Mouse (Mus musculus): ENCODE data around the gene Thbs3. TPM values are rescaled to one million over a fixed set of nuclear protein-coding genes. Genes with fewer than 3 reads are reported as not detected.

Thbs3 gene
- polyA plus RNA-seq, 1 experiment from 2014 or later, result 48.2 TPM

DNA sequence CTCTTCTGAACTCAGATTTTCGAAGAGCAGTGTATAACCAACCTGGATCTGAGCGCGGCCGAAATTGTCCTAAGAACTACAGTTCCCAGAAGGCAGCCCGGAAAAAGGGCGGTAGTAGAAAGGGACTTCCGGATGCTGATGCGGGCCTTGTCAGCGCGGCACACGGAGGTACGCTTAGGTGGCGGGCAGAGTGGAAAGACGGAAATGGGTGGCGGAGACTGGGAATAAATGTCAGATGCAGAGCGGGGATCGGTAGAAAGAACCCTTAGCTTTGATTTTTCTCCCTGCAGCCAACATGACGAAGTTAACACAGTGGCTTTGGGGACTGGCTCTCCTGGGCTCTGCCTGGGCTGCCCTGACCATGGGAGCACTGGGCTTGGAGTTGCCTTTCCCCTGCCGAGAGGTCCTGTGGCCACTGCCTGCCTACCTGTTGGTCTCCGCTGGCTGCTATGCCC is 51.5 kb downstream of the Thbs3 start:
- WGBS, result under 1% methylated on average over 20 of the region's 20 CpGs
- no peaks in the 10 kb centered on the region for H3K27me3 ChIP-seq (replicated peaks)
- H3K4me3 ChIP-seq (replicated peaks), result peak overlapping the region; percentile 65

DNA sequence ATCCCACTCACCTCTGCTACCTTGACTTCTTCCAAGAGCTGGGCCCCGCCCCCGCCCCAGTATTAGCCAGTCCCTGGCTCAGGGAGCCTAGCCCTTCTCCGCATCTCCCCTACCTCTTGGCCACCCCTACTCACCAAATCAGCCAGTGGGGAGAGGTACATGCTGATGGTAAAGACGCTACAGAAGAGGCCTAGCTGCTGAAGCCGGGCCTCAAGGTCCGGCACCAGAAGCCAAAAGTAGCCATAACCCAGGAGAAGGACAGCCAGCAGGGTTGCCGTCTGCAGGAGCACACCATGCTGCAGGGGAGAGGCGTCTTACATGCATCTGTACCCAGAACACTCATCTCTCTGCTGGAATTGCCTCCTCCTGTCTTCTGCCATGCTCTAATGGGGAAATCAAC is 53.9 kb downstream of the Thbs3 start:
- 58% methylated on average over 8 of the region's 8 CpGs for WGBS
- H3K4me3 ChIP-seq (replicated peaks), result no peak overlapping the region
- H3K27ac ChIP-seq (replicated peaks), result peak overlapping the region; percentile 81; the same call in 1 of the 2 replicates
- H3K27me3 ChIP-seq (replicated peaks), result no peaks in the 10 kb centered on the region
- H3K9ac ChIP-seq (replicated peaks), result 0 out of 2 replicates have a peak overlapping the region, but pooled peaks have one; percentile 61
- H3K9me3 ChIP-seq (replicated peaks), result no peaks in the 10 kb centered on the region
- H3K4me1 ChIP-seq, result peaks cover 51% of the 10 kb centered on the region
- H3K36me3 ChIP-seq, result no peaks in the 10 kb centered on the region
- ATAC-seq (ENCODE audit: low FRiP score), result no peak
- H3K4me2 ChIP-seq, result peak overlapping the region; percentile 70

More for the DNA sequence above, 51.5 kb downstream of the Thbs3 start:
- Histone ChIP-seq H3K9me3 (replicated peaks) (no peaks in the 10 kb centered on the region), H3K27ac (replicated peaks) (peak overlapping the region; percentile 85), H3K4me1 (peaks cover 49% of the 10 kb centered on the region), H3K9ac (replicated peaks) (peak overlapping the region; percentile 82), H3K4me2 (peak overlapping the region; percentile 95), H3K36me3 (no peaks in the 10 kb centered on the region)
- peak; percentile 90 for ATAC-seq (ENCODE audit: low FRiP score)

DNA sequence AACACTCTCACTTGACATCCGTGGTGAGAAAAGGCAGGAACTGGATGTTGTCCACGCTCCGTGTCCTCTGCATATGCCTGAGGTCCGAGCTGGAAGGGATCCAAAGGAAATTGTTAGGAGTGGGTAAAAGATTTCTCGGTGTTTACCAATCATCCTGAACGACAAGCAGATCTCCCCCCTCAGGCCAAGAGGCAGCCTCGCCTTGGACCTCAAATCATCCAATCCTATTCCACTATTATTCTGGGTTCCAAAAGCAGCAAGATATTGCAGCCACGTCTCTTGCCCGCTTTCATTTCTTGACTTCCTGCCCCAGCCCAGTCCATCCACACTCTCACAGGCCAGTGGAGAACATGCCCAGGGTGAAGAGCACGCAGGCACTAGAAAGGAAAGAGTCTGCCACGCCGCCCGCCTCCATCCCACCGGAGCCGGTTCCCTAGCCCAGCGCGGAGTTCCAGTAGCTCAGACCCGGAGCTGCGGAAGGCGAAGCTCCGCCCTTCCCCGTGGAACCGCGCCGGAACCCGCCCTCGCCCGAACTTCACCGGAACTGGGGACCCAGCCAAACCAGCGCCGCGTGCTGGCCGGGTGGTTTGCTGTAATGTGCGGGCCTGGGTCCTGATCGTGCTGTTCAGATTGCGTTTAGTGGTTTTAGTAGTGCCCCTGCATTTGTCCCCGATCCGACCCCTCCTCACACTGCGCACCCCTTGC is 55.2 kb downstream of the Thbs3 start, which contains the start of gene Slc50a1:
Slc50a1 (minus strand) TSS at position 520 of the 705 bp plus-strand sequence.
- Histone ChIP-seq H3K9me3 (replicated peaks) (no peaks in the 10 kb centered on the region), H3K4me3 (replicated peaks) (peak within 1 kb of the TSS; percentile 57), H3K36me3 (no peaks in the 10 kb centered on the region), H3K4me1 (peaks cover 51% of the 10 kb centered on the region), H3K27me3 (replicated peaks) (no peaks in the 10 kb centered on the region), H3K27ac (replicated peaks) (peak within 1 kb of the TSS; percentile 81), H3K4me2 (peak within 1 kb of the TSS; percentile 70), H3K9ac (replicated peaks) (peak within 1 kb of the TSS; percentile 61)
- WGBS, result 3% methylated on average over 39 of the region's 39 CpGs
- ATAC-seq (ENCODE audit: low FRiP score), result peak; percentile 61

DNA sequence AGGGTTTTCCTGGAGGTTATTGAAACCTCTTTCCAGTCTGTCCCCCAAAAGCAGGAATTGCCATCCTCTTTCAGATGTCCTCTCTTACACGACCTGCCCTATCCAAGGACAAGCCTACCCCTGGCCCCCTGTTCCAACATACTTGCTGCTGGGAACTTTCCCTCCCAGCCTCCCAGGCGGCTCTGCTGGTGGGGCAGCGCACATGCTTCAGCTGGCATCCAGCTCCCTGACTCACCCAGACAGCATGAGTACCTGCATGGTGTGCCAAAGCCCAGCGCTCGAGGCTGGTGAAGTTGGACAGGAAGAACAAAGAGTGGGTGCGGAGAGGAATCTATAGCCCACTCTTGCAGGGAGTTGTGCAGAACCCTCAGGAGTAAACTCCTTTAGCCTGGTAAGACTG is 55.9 kb downstream of the Thbs3 start:
- 60% methylated on average over 6 of the region's 6 CpGs for WGBS
- no peaks in the 10 kb centered on the region for H3K27me3 ChIP-seq (replicated peaks)
- H3K36me3 ChIP-seq, result no peaks in the 10 kb centered on the region
- peak overlapping the region; percentile 57 for H3K4me3 ChIP-seq (replicated peaks)
- H3K4me1 ChIP-seq, result peaks cover 49% of the 10 kb centered on the region
- H3K9me3 ChIP-seq (replicated peaks), result no peaks in the 10 kb centered on the region
- no peak for ATAC-seq (ENCODE audit: low FRiP score)
- H3K27ac ChIP-seq (replicated peaks), result peak overlapping the region; percentile 81
- H3K9ac ChIP-seq (replicated peaks), result peak overlapping the region; percentile 61
- H3K4me2 ChIP-seq, result peak overlapping the region; percentile 70

DNA sequence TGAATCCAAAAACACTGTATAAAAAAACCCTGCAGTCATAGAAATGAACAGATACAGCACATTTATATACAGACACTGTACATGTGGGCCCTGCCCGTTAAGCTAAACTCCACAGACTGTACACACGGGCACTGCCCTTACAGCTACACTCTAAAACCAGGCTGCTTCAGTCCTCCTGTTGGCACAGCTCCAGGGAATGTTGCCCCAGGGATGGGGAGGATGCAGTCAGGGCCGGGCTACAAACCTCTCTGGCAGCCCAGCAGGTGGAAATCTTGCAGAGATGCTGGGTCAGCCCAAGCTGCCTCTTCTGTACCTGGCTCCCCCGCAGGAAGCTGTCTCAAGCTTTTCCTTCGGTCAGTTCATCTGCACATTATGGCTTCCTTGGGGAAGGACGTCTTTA is 56.8 kb downstream of the Thbs3 start:
- H3K4me3 ChIP-seq (replicated peaks), result no peak overlapping the region
- no peak overlapping the region for H3K9ac ChIP-seq (replicated peaks)
- H3K36me3 ChIP-seq, result no peaks in the 10 kb centered on the region
- peaks cover 45% of the 10 kb centered on the region for H3K4me1 ChIP-seq
- no peak overlapping the region for H3K27ac ChIP-seq (replicated peaks)
- H3K9me3 ChIP-seq (replicated peaks), result no peaks in the 10 kb centered on the region
- no peak for ATAC-seq (ENCODE audit: low FRiP score)
- WGBS, result 60% methylated on average over 6 of the region's 6 CpGs
- no peaks in the 10 kb centered on the region for H3K27me3 ChIP-seq (replicated peaks)
- no peak overlapping the region for H3K4me2 ChIP-seq

DNA sequence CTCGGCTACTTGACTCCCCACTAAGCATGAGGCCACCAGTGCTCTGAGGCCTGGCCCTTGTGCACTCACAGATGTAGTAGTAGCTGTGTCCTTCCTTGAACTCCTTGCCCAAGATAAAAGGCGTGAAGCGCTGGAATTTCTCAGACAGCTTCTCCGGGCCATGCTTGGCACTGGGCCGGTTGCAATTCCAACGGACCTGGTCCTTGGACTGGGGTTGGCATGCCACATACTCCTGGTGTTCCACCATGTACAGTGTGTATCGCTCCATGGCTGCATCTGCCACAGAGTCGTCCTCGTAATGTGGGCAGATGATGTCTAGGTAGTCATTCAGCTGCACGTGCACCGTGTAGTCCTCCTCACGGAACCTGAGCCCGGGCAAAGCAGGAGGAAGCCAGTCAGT is 61.1 kb downstream of the Thbs3 start:
- Histone ChIP-seq H3K27ac (replicated peaks) (no peak overlapping the region), H3K27me3 (replicated peaks) (peaks cover 15% of the 10 kb centered on the region), H3K4me3 (replicated peaks) (no peak overlapping the region), H3K9me3 (replicated peaks) (no peaks in the 10 kb centered on the region), H3K4me1 (peaks cover 34% of the 10 kb centered on the region), H3K36me3 (no peaks in the 10 kb centered on the region), H3K9ac (replicated peaks) (no peak overlapping the region), H3K4me2 (no peak overlapping the region)
- 96% methylated on average over 13 of the region's 13 CpGs for WGBS
- no peak for ATAC-seq (ENCODE audit: low FRiP score)

MicroRNAs encoded within 50 kb of the gene (microRNA counts, 519-probe panel; counts per million panel counts)
- microRNA mmu-miR-92b, result 2,374 counts per million, percentile 54 among the panel's probes with 10 or more counts

Small RNA genes lying within 50 kb of the gene (microRNA-seq; reads per million reads assigned to microRNA genes)
- gene Mir92b, result 2,052 reads per million, percentile 85 among the genes with 10 or more reads in this experiment

Other genes starting within 250 kb of the Thbs3 start
- 93.2 and 114 TPM in 2 replicates for gene Rusc1, start 121.9 kb upstream of the Thbs3 start, polyA plus RNA-seq (2015; fragmentation: Nextera tagmentation; extraction: Ambion mirVana)
- not detected in 2 replicates for gene Gm43738, start 114.1 kb upstream of the Thbs3 start, polyA plus RNA-seq (2015; fragmentation: Nextera tagmentation; extraction: Ambion mirVana)
- gene Fdps, start 113.2 kb upstream of the Thbs3 start, polyA plus RNA-seq (2015; fragmentation: Nextera tagmentation; extraction: Ambion mirVana), result 437 and 499 TPM in 2 replicates
- 0.06 and 1.4 TPM in 2 replicates for gene Pklr, start 79.0 kb upstream of the Thbs3 start, polyA plus RNA-seq (2015; fragmentation: Nextera tagmentation; extraction: Ambion mirVana)
- 44.8 and 59.3 TPM in 2 replicates for gene Hcn3, start 55.0 kb upstream of the Thbs3 start, polyA plus RNA-seq (2015; fragmentation: Nextera tagmentation; extraction: Ambion mirVana)
- gene Clk2, start 50.4 kb upstream of the Thbs3 start, polyA plus RNA-seq (2015; fragmentation: Nextera tagmentation; extraction: Ambion mirVana), result 20.2 and 22.5 TPM in 2 replicates
- gene Scamp3, start 37.7 kb upstream of the Thbs3 start, polyA plus RNA-seq (2015; fragmentation: Nextera tagmentation; extraction: Ambion mirVana), result 163 and 168 TPM in 2 replicates
- 41.4 and 47.2 TPM in 2 replicates for gene Fam189b, start 32.0 kb upstream of the Thbs3 start, polyA plus RNA-seq (2015; fragmentation: Nextera tagmentation; extraction: Ambion mirVana)
- 45.5 and 47.9 TPM in 2 replicates for gene Gba, start 12.3 kb upstream of the Thbs3 start, polyA plus RNA-seq (2015; fragmentation: Nextera tagmentation; extraction: Ambion mirVana)
- 159 and 171 TPM in 2 replicates for gene Mtx1, start 11.9 kb downstream of the Thbs3 start, polyA plus RNA-seq (2015; fragmentation: Nextera tagmentation; extraction: Ambion mirVana)
- gene Muc1, start 13.9 kb downstream of the Thbs3 start, polyA plus RNA-seq (2015; fragmentation: Nextera tagmentation; extraction: Ambion mirVana), result 0.56 and 0.79 TPM in 2 replicates
- 221 and 222 TPM in 2 replicates for gene Krtcap2, start 30.8 kb downstream of the Thbs3 start, polyA plus RNA-seq (2015; fragmentation: Nextera tagmentation; extraction: Ambion mirVana)
- 63.0 and 76.6 TPM in 2 replicates for gene Trim46, start 31.1 kb downstream of the Thbs3 start, polyA plus RNA-seq (2015; fragmentation: Nextera tagmentation; extraction: Ambion mirVana)
- gene Dpm3, start 44.2 kb downstream of the Thbs3 start, polyA plus RNA-seq (2015; fragmentation: Nextera tagmentation; extraction: Ambion mirVana), result 85.0 and 95.8 TPM in 2 replicates
- gene Slc50a1, start 55.4 kb downstream of the Thbs3 start, polyA plus RNA-seq (2015; fragmentation: Nextera tagmentation; extraction: Ambion mirVana), result 40.9 and 49.3 TPM in 2 replicates
- gene Efna1, start 66.0 kb downstream of the Thbs3 start, polyA plus RNA-seq (2015; fragmentation: Nextera tagmentation; extraction: Ambion mirVana), result 9.7 and 16.5 TPM in 2 replicates
- 95.8 and 107 TPM in 2 replicates for gene Efna3, start 107.8 kb downstream of the Thbs3 start, polyA plus RNA-seq (2015; fragmentation: Nextera tagmentation; extraction: Ambion mirVana)
- 3.0 and 5.9 TPM in 2 replicates for gene Efna4, start 122.8 kb downstream of the Thbs3 start, polyA plus RNA-seq (2015; fragmentation: Nextera tagmentation; extraction: Ambion mirVana)
- gene Adam15, start 134.8 kb downstream of the Thbs3 start, polyA plus RNA-seq (2015; fragmentation: Nextera tagmentation; extraction: Ambion mirVana), result 69.9 and 71.9 TPM in 2 replicates
- 0.18 and 0.26 TPM in 2 replicates for gene Dcst2, start 146.8 kb downstream of the Thbs3 start, polyA plus RNA-seq (2015; fragmentation: Nextera tagmentation; extraction: Ambion mirVana)
- gene Dcst1, start 150.1 kb downstream of the Thbs3 start, polyA plus RNA-seq (2015; fragmentation: Nextera tagmentation; extraction: Ambion mirVana), result 0.86 and 1.2 TPM in 2 replicates
- 0.73 and 1.5 TPM in 2 replicates for gene Zbtb7b, start 179.6 kb downstream of the Thbs3 start, polyA plus RNA-seq (2015; fragmentation: Nextera tagmentation; extraction: Ambion mirVana)
- gene Lenep, start 187.6 kb downstream of the Thbs3 start, polyA plus RNA-seq (2015; fragmentation: Nextera tagmentation; extraction: Ambion mirVana), result 0.18 and 2.1 TPM in 2 replicates
- 32.7 and 33.1 TPM in 2 replicates for gene Flad1, start 196.7 kb downstream of the Thbs3 start, polyA plus RNA-seq (2015; fragmentation: Nextera tagmentation; extraction: Ambion mirVana)
- gene Cks1b, start 203.2 kb downstream of the Thbs3 start, polyA plus RNA-seq (2015; fragmentation: Nextera tagmentation; extraction: Ambion mirVana), result 79.3 and 153 TPM in 2 replicates
- gene Shc1, start 203.3 kb downstream of the Thbs3 start, polyA plus RNA-seq (2015; fragmentation: Nextera tagmentation; extraction: Ambion mirVana), result 22.0 and 35.3 TPM in 2 replicates
- 38.8 and 41.1 TPM in 2 replicates for gene Pygo2, start 215.0 kb downstream of the Thbs3 start, polyA plus RNA-seq (2015; fragmentation: Nextera tagmentation; extraction: Ambion mirVana)
- 16.1 and 23.2 TPM in 2 replicates for gene Pbxip1, start 221.5 kb downstream of the Thbs3 start, polyA plus RNA-seq (2015; fragmentation: Nextera tagmentation; extraction: Ambion mirVana)
- 123 and 142 TPM in 2 replicates for gene Pmvk, start 239.4 kb downstream of the Thbs3 start, polyA plus RNA-seq (2015; fragmentation: Nextera tagmentation; extraction: Ambion mirVana)